Mouse (Mus musculus) embryonic facial prominence, embryonic 10.5 days (tissue): ENCODE results near the gene Il4i1. TPM values are rescaled to one million over a fixed set of nuclear protein-coding genes. Genes with fewer than 3 reads are reported as not detected.
"Not testable (repeated sequence)": the region's sequence is repeated elsewhere in the genome, so short reads cannot be mapped to it uniquely, and the experiment has no call there.

Experiments
- DNase-seq: peaks from one replicate; pipeline ENCODE4 v3.0.0-alpha.2; 2017; ENCODE audit warnings: low spot score
- H3K27ac ChIP-seq: fragments of 300-500 bp; sonication (generic); replicated peaks from 2 replicates; pipeline ENCODE4 v1.5.1; 2016; ENCODE audit warnings: mild to moderate bottlenecking
- H3K27me3 ChIP-seq: fragments of 300-500 bp; sonication (generic); replicated peaks from 2 replicates; pipeline ENCODE4 v1.6.1; 2016; ENCODE audit warnings: low read depth, mild to moderate bottlenecking; ENCODE audit not compliant: poor library complexity, severe bottlenecking
- H3K36me3 ChIP-seq: fragments of 300-500 bp; sonication (generic); replicated peaks from 2 replicates; pipeline ENCODE4 v1.6.1; 2016; ENCODE audit warnings: mild to moderate bottlenecking, moderate library complexity
- H3K4me1 ChIP-seq: fragments of 300-500 bp; sonication (generic); 2 replicates; pipeline ENCODE4 v1.6.1; 2016
- H3K4me3 ChIP-seq: fragments of 300-500 bp; sonication (generic); 2 replicates; pipeline ENCODE4 v1.5.1; 2016; ENCODE audit warnings: mild to moderate bottlenecking, moderate library complexity
- H3K9me3 ChIP-seq: fragments of 300-500 bp; sonication (generic); 2 replicates; pipeline ENCODE4 v1.6.1; 2016; ENCODE audit warnings: mild to moderate bottlenecking
- WGBS: fragments of 180-500 bp; shearing (Covaris S2); methylation state at CpG from one replicate; pipeline ENCODE4 v1.1.7; 2016; 5-methylcytosine and 5-hydroxymethylcytosine counted together
- microRNA counts: library from miRNA; unstranded; fragments of <30 nt; microRNA quantifications from one replicate; lab custom pipeline; 2017
- microRNA-seq: library from miRNA; unstranded; fragments of <30 nt; microRNA quantifications from one replicate; pipeline ENCODE4, GENCODE M21; 2017
- polyA plus RNA-seq: library from polyadenylated mRNA; unstranded; fragments of >200 nt; fragmentation: Nextera tagmentation; extraction: Ambion mirVana; gene quantifications from 2 replicates; pipeline ENCODE4 v1.2.1, GENCODE M21; 2016

Gene Il4i1
- polyA plus RNA-seq, 1 experiment from 2014 or later = 1.0 TPM

GRCm38 (mm10) chr7:44871774-44872173, 55.6 kb downstream of the Il4i1 start:
- not testable (repeated sequence) for H3K9me3 ChIP-seq, H3K4me3 ChIP-seq, H3K27ac ChIP-seq, DNase-seq, H3K27me3 ChIP-seq
- WGBS = 88% methylated on average over 2 of the region's 2 CpGs
- H3K36me3 ChIP-seq = peaks cover 32% of the 10 kb centered on the region
- H3K4me1 ChIP-seq = peaks cover 38% of the 10 kb centered on the region

GRCm38 (mm10) chr7:44877833-44878232, 61.6 kb downstream of the Il4i1 start:
- no peaks in the 10 kb centered on the region for H3K9me3 ChIP-seq
- DNase-seq = no peak
- no peaks in the 10 kb centered on the region for H3K27me3 ChIP-seq
- H3K36me3 ChIP-seq = peaks cover 74% of the 10 kb centered on the region
- H3K27ac ChIP-seq = no peak overlapping the region
- H3K4me1 ChIP-seq = peaks cover 7% of the 10 kb centered on the region; the same call in 1 of the 2 replicates
- WGBS = 89% methylated on average over 14 of the region's 14 CpGs
- no peak overlapping the region for H3K4me3 ChIP-seq

GRCm38 (mm10) chr7:44883036-44883435, 66.8 kb downstream of the Il4i1 start:
- H3K9me3 ChIP-seq = no peaks in the 10 kb centered on the region
- H3K27me3 ChIP-seq = no peaks in the 10 kb centered on the region
- peaks cover 99% of the 10 kb centered on the region for H3K36me3 ChIP-seq
- WGBS = 88% methylated on average over 3 of the region's 3 CpGs
- no peaks in the 10 kb centered on the region; the same call in 1 of the 2 replicates for H3K4me1 ChIP-seq
- H3K4me3 ChIP-seq = no peak overlapping the region
- no peak overlapping the region for H3K27ac ChIP-seq
- DNase-seq = no peak

GRCm38 (mm10) chr7:44884637-44885036, 68.5 kb downstream of the Il4i1 start:
- Histone ChIP-seq H3K9me3 (no peaks in the 10 kb centered on the region), H3K27me3 (no peaks in the 10 kb centered on the region), H3K36me3 (peaks cover 99% of the 10 kb centered on the region), H3K27ac (no peak overlapping the region), H3K4me1 (no peaks in the 10 kb centered on the region; the same call in 1 of the 2 replicates), H3K4me3 (no peak overlapping the region)
- DNase-seq = no peak
- WGBS = 96% methylated on average over 5 of the region's 5 CpGs

GRCm38 (mm10) chr7:44886964-44887363, 70.8 kb downstream of the Il4i1 start:
- no peak overlapping the region for H3K4me3 ChIP-seq
- H3K27ac ChIP-seq = no peak overlapping the region
- 91% methylated on average over 7 of the region's 7 CpGs for WGBS
- H3K27me3 ChIP-seq = no peaks in the 10 kb centered on the region
- peaks cover 88% of the 10 kb centered on the region for H3K36me3 ChIP-seq
- H3K4me1 ChIP-seq = peaks cover 15% of the 10 kb centered on the region
- DNase-seq = no peak
- H3K9me3 ChIP-seq = no peaks in the 10 kb centered on the region

- Histone ChIP-seq H3K27ac (no peak overlapping the region), H3K4me3 (0 out of 2 replicates have a peak overlapping the region, but pooled peaks have one; percentile 8), H3K4me1 (peaks cover 21% of the 10 kb centered on the region), H3K9me3 (no peaks in the 10 kb centered on the region), H3K27me3 (no peaks in the 10 kb centered on the region), H3K36me3 (peaks cover 73% of the 10 kb centered on the region)
- 93% methylated on average over 13 of the region's 13 CpGs for WGBS
- no peak for DNase-seq
Measured at GRCm38 (mm10) chr7:44888256-44889105, 72.3 kb downstream of the Il4i1 start.

- H3K4me1 ChIP-seq = peaks cover 27% of the 10 kb centered on the region
- no peak for DNase-seq
Measured at GRCm38 (mm10) chr7:44890180-44890579, 74.0 kb downstream of the Il4i1 start.

More at GRCm38 (mm10) chr7:44890180-44890579, 74.0 kb downstream of the Il4i1 start:
- Histone ChIP-seq H3K27ac (no peak overlapping the region), H3K27me3 (no peaks in the 10 kb centered on the region), H3K9me3 (no peaks in the 10 kb centered on the region), H3K4me3 (peak overlapping the region; percentile 84), H3K36me3 (peaks cover 57% of the 10 kb centered on the region)
- 90% methylated on average over 7 of the region's 7 CpGs for WGBS

MicroRNAs encoded within 50 kb of the gene (microRNA counts, 519-probe panel; counts per million panel counts)
- 188 counts per million, percentile 57 among the panel's probes with 10 or more counts for microRNA mmu-miR-707 (lab: Ali Mortazavi, UCI)

Small RNA genes within 50 kb of the gene (microRNA-seq; reads per million reads assigned to microRNA genes)
- gene Mir707 = not detected

Other genes starting within 250 kb of the Il4i1 start
- 0.78 and 0.88 TPM in 2 replicates for gene Napsa, start 244.0 kb upstream of the Il4i1 start, polyA plus RNA-seq
- gene Kcnc3, start 225.7 kb upstream of the Il4i1 start, polyA plus RNA-seq = 0.44 and 0.63 TPM in 2 replicates
- gene Myh14, start 145.5 kb upstream of the Il4i1 start, polyA plus RNA-seq = 2.7 and 4.3 TPM in 2 replicates
- not detected in 2 replicates for gene Izumo2, start 107.6 kb upstream of the Il4i1 start, polyA plus RNA-seq
- gene Vrk3, start 68.0 kb upstream of the Il4i1 start, polyA plus RNA-seq = 37.5 and 39.3 TPM in 2 replicates
- 3.6 and 4.2 TPM in 2 replicates for gene Zfp473, start 65.3 kb upstream of the Il4i1 start, polyA plus RNA-seq
- gene Nup62, start 299 bp upstream of the Il4i1 start, polyA plus RNA-seq = 169 and 173 TPM in 2 replicates
- 3.2 and 3.6 TPM in 2 replicates for gene Atf5, start 271 bp downstream of the Il4i1 start, polyA plus RNA-seq
- gene Akt1s1, start 32.6 kb downstream of the Il4i1 start, polyA plus RNA-seq = 92.2 and 95.4 TPM in 2 replicates
- 77.2 and 82.7 TPM in 2 replicates for gene Tbc1d17, start 32.7 kb downstream of the Il4i1 start, polyA plus RNA-seq
- gene Pnkp, start 40.8 kb downstream of the Il4i1 start, polyA plus RNA-seq = 34.4 and 36.3 TPM in 2 replicates
- gene Ptov1, start 53.4 kb downstream of the Il4i1 start, polyA plus RNA-seq = 514 and 525 TPM in 2 replicates
- gene Med25, start 76.3 kb downstream of the Il4i1 start, polyA plus RNA-seq = 135 and 146 TPM in 2 replicates
- gene Fuz, start 79.7 kb downstream of the Il4i1 start, polyA plus RNA-seq = 17.6 and 20.1 TPM in 2 replicates
- 75.1 and 77.1 TPM in 2 replicates for gene Ap2a1, start 113.1 kb downstream of the Il4i1 start, polyA plus RNA-seq
- gene Tsks, start 126.8 kb downstream of the Il4i1 start, polyA plus RNA-seq = 0.14 and 0.30 TPM in 2 replicates
- gene Cpt1c, start 158.5 kb downstream of the Il4i1 start, polyA plus RNA-seq = 18.5 and 18.8 TPM in 2 replicates
- gene Prmt1, start 170.2 kb downstream of the Il4i1 start, polyA plus RNA-seq = 968 and 991 TPM in 2 replicates
- 70.3 and 77.5 TPM in 2 replicates for gene Irf3, start 181.3 kb downstream of the Il4i1 start, polyA plus RNA-seq
- gene Bcl2l12, start 182.3 kb downstream of the Il4i1 start, polyA plus RNA-seq = 87.0 and 90.7 TPM in 2 replicates
- gene Scaf1, start 200.0 kb downstream of the Il4i1 start, polyA plus RNA-seq = 46.2 and 47.9 TPM in 2 replicates
- gene Rras, start 201.6 kb downstream of the Il4i1 start, polyA plus RNA-seq = 18.8 and 20.3 TPM in 2 replicates
- 13.4 and 14.9 TPM in 2 replicates for gene Prr12, start 236.5 kb downstream of the Il4i1 start, polyA plus RNA-seq
- gene Nosip, start 246.0 kb downstream of the Il4i1 start, polyA plus RNA-seq = 70.8 and 74.7 TPM in 2 replicates
- gene Prrg2, start 246.3 kb downstream of the Il4i1 start, polyA plus RNA-seq = 23.3 and 24.4 TPM in 2 replicates